Mouse (Mus musculus): ENCODE results near the gene Peli1.

GRCm38 (mm10) chr11:21149476-21149875 lies 58.4 kb downstream of the Peli1 start:
- TF ChIP-seq GATA1 (IDR thresholded peaks at IDR 0.05; ENCODE audit: low read length) (no peak), TAL1 (IDR thresholded peaks at IDR 0.05; ENCODE audit: low read length) (no peak)

Data from erythroblast, embryonic 14.5 days (primary cell).